Mouse (Mus musculus): Measurements from ENCODE around the gene Slc25a10.

GRCm38 (mm10) chr11:120493351-120493750 lies 1.7 kb downstream of the Slc25a10 start:
- TF ChIP-seq CTCF (IDR thresholded peaks at IDR 0.05; ENCODE audit: low read depth, low read length), result no peak
- TF ChIP-seq POLR2A (IDR thresholded peaks at IDR 0.05; ENCODE audit: extremely low read depth, insufficient read depth, low read length), result no peak

Data from liver, adult 2 months (tissue).